Mouse (Mus musculus): ENCODE measurements around the gene Jpt1. TPM values are rescaled to one million over a fixed set of nuclear protein-coding genes. Genes with fewer than 3 reads are reported as not detected.

Gene Jpt1
- polyA plus RNA-seq (2012; rRNA removed) (138 and 151 TPM in 2 replicates), polyA plus RNA-seq (2014; fragmentation: Nextera tagmentation; extraction: Ambion mirVana) (233 and 256 TPM in 2 replicates)

GRCm38 (mm10) chr11:115514238-115514663, at the start of gene Jpt1:
Gene Jpt1 (minus strand): TSS chr11:115514387.
- peak within 1 kb of the TSS; percentile 92 for H3K27ac ChIP-seq
- no peaks in the 10 kb centered on the region for H3K36me3 ChIP-seq (replicated peaks; ENCODE audit: control insufficient read depth, insufficient read depth, low read depth)
- peak within 1 kb of the TSS; percentile 80 to 98 for H3K4me3 ChIP-seq (ENCODE audit: insufficient read depth in 1 of 2, low read depth in 2 of 2, low read length in 2 of 2)
- peak within 1 kb of the TSS; percentile 97 for H3K9ac ChIP-seq (replicated peaks)
- peak within 1 kb of the TSS; percentile 99 for H3K4me2 ChIP-seq (ENCODE audit: low read depth)
- no peaks in the 10 kb centered on the region for H3K9me3 ChIP-seq (ENCODE audit: control insufficient read depth, low read length)
- no peak for TF ChIP-seq CTCF (IDR thresholded peaks at IDR 0.05; ENCODE audit: low read depth)
- peak; percentile 53; the same call in 1 of the 2 replicates for TF ChIP-seq EP300 (IDR thresholded peaks at IDR 0.05; ENCODE audit: low read depth)
- under 1% methylated on average over 24 of the region's 24 CpGs for WGBS (ENCODE audit: insufficient replicate concordance)
- ATAC-seq (ENCODE audit: insufficient read depth): peak; percentile 86
- peak; percentile 94 to 96 (median 95) for DNase-seq (ENCODE audit: low read depth in 3 of 3, low spot score in 3 of 3)
- peaks cover 33 to 44% of the 10 kb centered on the region in 2 experiments for H3K4me1 ChIP-seq (replicated peaks; ENCODE audit: control insufficient read depth in 2 of 2, insufficient read depth in 2 of 2, low read length in 1 of 2)
- no peaks in the 10 kb centered on the region for H3K27me3 ChIP-seq (ENCODE audit: control insufficient read depth, insufficient read depth, low read length)

DNA sequence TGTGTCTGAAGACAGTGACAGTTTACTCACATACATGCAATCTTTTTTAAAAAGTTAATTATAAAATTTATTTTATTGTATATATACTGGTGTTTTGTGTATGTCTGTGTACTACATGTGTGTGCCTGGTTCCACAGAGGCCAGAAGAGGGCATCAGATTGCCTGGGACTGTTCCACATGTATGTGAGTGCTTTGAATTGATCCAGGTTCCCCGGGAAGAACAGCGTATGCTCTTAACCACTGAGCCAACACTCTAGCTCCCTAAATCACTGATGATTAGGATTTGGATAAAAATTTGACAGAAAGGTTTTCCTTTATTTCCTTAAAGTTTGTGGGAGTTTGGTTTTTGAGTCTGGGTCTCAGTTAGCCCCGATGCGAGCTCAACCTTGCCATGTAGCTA, 49.2 kb upstream of the Jpt1 start:
- ATAC-seq (ENCODE audit: insufficient read depth) (peak; percentile 46; the same call in 1 of the 2 replicates), DNase-seq (ENCODE audit: low read depth in 3 of 3, low spot score in 3 of 3) (peak in 2 of 3 experiments; percentile 31 to 41)
- H3K4me1 ChIP-seq (replicated peaks; ENCODE audit: control insufficient read depth in 2 of 2, insufficient read depth in 2 of 2, low read length in 1 of 2): peaks cover 14 to 15% of the 10 kb centered on the region in 2 experiments
- WGBS (ENCODE audit: insufficient replicate concordance): 32% methylated on average over 4 of the region's 4 CpGs
- H3K4me2 ChIP-seq (ENCODE audit: low read depth): peak overlapping the region; percentile 95
- TF ChIP-seq EP300 (IDR thresholded peaks at IDR 0.05; ENCODE audit: low read depth) (no peak), CTCF (IDR thresholded peaks at IDR 0.05; ENCODE audit: low read depth) (peak; percentile 47)
- H3K4me3 ChIP-seq (ENCODE audit: insufficient read depth in 1 of 2, low read depth in 2 of 2, low read length in 2 of 2): peak overlapping the region; percentile 53 to 77
- H3K27ac ChIP-seq: peak overlapping the region; percentile 92
- H3K27me3 ChIP-seq (ENCODE audit: control insufficient read depth, insufficient read depth, low read length): no peaks in the 10 kb centered on the region
- H3K36me3 ChIP-seq (replicated peaks; ENCODE audit: control insufficient read depth, insufficient read depth, low read depth): peaks cover 25% of the 10 kb centered on the region
- H3K9ac ChIP-seq (replicated peaks): peak overlapping the region; percentile 60
- no peaks in the 10 kb centered on the region for H3K9me3 ChIP-seq (ENCODE audit: control insufficient read depth, low read length)

DNA sequence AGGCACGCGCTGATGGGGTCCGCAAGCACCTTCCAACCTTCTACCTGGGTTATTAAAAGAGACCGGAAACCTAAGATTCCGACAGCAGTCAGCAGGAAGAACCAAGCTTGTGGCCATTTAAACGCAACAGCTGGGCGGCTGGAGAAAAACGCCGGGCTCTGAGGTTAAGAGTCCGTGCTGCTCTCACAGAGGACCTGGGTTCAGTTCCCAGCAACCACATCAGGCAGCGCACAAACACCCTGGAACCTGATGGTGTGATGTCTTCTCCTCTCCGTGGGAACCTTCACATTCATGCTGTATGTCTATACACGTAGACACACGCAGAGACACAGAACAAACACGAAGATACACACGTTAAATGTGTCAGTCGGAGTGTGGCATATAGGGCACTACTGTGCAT, 41.5 kb upstream of the Jpt1 start:
- WGBS (ENCODE audit: insufficient replicate concordance): 73% methylated on average over 17 of the region's 17 CpGs
- H3K4me1 ChIP-seq (replicated peaks; ENCODE audit: control insufficient read depth in 2 of 2, insufficient read depth in 2 of 2, low read length in 1 of 2): no peaks in the 10 kb centered on the region
- ATAC-seq (ENCODE audit: insufficient read depth): no peak
- no peak for TF ChIP-seq EP300 (IDR thresholded peaks at IDR 0.05; ENCODE audit: low read depth)
- no peak for TF ChIP-seq CTCF (IDR thresholded peaks at IDR 0.05; ENCODE audit: low read depth)
- no peak overlapping the region for H3K4me2 ChIP-seq (ENCODE audit: low read depth)
- no peaks in the 10 kb centered on the region for H3K9me3 ChIP-seq (ENCODE audit: control insufficient read depth, low read length)
- H3K36me3 ChIP-seq (replicated peaks; ENCODE audit: control insufficient read depth, insufficient read depth, low read depth): no peaks in the 10 kb centered on the region
- no peak overlapping the region for H3K9ac ChIP-seq (replicated peaks)
- no peak overlapping the region for H3K27ac ChIP-seq
- DNase-seq (ENCODE audit: low read depth in 3 of 3, low spot score in 3 of 3): no peak
- H3K27me3 ChIP-seq (ENCODE audit: control insufficient read depth, insufficient read depth, low read length): no peaks in the 10 kb centered on the region
- H3K4me3 ChIP-seq (ENCODE audit: insufficient read depth in 1 of 2, low read depth in 2 of 2, low read length in 2 of 2): no peak overlapping the region

- H3K4me2 ChIP-seq (ENCODE audit: low read depth): no peak overlapping the region
- TF ChIP-seq CTCF (IDR thresholded peaks at IDR 0.05; ENCODE audit: low read depth) (peak; percentile 73), EP300 (IDR thresholded peaks at IDR 0.05; ENCODE audit: low read depth) (no peak)
- 39% methylated on average over 4 of the region's 4 CpGs for whole genome bisulfite sequencing (ENCODE audit: insufficient replicate concordance)
- H3K4me3 ChIP-seq (ENCODE audit: insufficient read depth in 1 of 2, low read depth in 2 of 2, low read length in 2 of 2): no peak overlapping the region
- DNase-seq (ENCODE audit: low read depth in 3 of 3, low spot score in 3 of 3) (no peak), ATAC-seq (ENCODE audit: insufficient read depth) (no peak)
- no peaks in the 10 kb centered on the region for H3K4me1 ChIP-seq (replicated peaks; ENCODE audit: control insufficient read depth in 2 of 2, insufficient read depth in 2 of 2, low read length in 1 of 2)
- no peak overlapping the region for H3K27ac ChIP-seq
- no peaks in the 10 kb centered on the region for H3K9me3 ChIP-seq (ENCODE audit: control insufficient read depth, low read length)
- H3K9ac ChIP-seq (replicated peaks): no peak overlapping the region
- no peaks in the 10 kb centered on the region for H3K36me3 ChIP-seq (replicated peaks; ENCODE audit: control insufficient read depth, insufficient read depth, low read depth)
- H3K27me3 ChIP-seq (ENCODE audit: control insufficient read depth, insufficient read depth, low read length): no peaks in the 10 kb centered on the region
Observed at GRCm38 (mm10) chr11:115552783-115553182, 38.6 kb upstream of the Jpt1 start.

DNA sequence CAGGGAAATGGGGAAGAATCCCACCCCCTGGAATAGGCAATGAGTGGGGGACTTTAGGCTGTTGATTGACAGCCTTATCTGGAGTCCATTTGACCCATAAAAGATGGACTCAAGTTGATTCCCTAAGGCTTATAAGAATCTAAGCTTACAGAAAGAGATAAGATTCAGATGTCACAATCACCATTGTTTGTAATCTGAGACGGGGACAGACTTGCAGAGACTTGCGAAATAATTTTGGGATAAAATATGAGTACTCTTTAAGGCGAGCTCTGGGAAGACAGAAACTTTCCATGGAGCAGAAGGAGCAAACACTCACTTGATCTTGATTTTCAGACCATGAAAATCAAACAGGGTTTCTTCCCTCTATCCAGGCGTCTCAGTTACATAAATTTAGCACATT, 29.4 kb upstream of the Jpt1 start:
- Histone ChIP-seq H3K27ac (no peak overlapping the region), H3K4me3 (ENCODE audit: insufficient read depth in 1 of 2, low read depth in 2 of 2, low read length in 2 of 2) (no peak overlapping the region), H3K9me3 (ENCODE audit: control insufficient read depth, low read length) (no peaks in the 10 kb centered on the region), H3K9ac (replicated peaks) (no peak overlapping the region), H3K36me3 (replicated peaks; ENCODE audit: control insufficient read depth, insufficient read depth, low read depth) (no peaks in the 10 kb centered on the region), H3K27me3 (ENCODE audit: control insufficient read depth, insufficient read depth, low read length) (no peaks in the 10 kb centered on the region), H3K4me2 (ENCODE audit: low read depth) (no peak overlapping the region), H3K4me1 (replicated peaks; ENCODE audit: control insufficient read depth in 2 of 2, insufficient read depth in 2 of 2, low read length in 1 of 2) (no peaks in the 10 kb centered on the region)
- WGBS (ENCODE audit: insufficient replicate concordance): 50% methylated on average over 4 of the region's 4 CpGs
- no peak for TF ChIP-seq CTCF (IDR thresholded peaks at IDR 0.05; ENCODE audit: low read depth)
- no peak for TF ChIP-seq EP300 (IDR thresholded peaks at IDR 0.05; ENCODE audit: low read depth)
- ATAC-seq (ENCODE audit: insufficient read depth) (no peak), DNase-seq (ENCODE audit: low read depth in 3 of 3, low spot score in 3 of 3) (no peak)
